Mouse (Mus musculus): ENCODE results near the gene Ero1l. TPM values are rescaled to one million over a fixed set of nuclear protein-coding genes. Genes with fewer than 3 reads are reported as not detected.

Gene Ero1l
- polyA plus RNA-seq (2012; rRNA removed): 6.4 and 9.4 TPM in 2 replicates

DNA sequence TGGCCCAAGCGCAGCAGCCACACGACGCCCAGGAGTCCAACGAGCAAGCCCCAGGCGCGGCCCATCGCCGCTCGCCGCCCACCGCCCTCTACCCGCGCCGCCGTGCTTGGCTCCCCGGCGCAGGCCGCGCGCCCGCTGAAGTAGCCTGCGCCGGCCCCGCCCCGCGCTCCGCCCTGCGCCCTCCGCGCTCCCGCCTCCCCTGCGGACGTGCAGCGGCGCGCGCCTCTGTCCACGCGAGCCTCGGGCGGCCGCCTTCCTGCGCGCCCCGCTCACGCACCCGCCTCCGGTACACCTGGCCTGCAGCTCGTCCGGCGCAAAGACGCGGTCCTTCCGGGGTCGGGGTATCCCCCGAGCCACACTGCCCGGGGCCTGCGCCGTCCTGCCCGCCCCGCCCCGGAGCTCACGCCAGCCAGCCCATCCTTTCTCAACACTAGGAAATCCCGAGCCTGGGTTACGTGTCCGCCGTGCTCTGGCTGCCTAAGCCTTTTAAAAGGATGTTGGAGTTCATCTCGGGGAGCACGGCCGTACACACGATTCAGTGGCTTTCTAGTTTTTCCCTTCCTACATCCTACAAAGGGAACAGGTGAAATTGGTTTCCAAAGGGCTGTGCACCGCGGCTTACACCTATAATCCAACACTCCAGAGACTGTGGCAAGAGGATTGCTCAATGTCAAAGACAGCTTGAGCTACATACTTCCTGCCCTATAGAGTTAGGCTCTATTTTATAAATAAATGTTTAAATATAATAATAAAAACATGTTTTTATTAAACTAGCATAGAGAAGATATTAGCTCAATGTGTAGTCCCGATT lies at the start of gene Ero1l:
Gene Ero1l, minus strand, starts transcription at position 346 of the 811 bp plus-strand sequence.
- TF ChIP-seq CTCF (conservative IDR thresholded peaks at IDR 0.05; ENCODE audit: insufficient read depth, insufficient read length, low read depth, low read length) (no peak), POLR2A (IDR thresholded peaks at IDR 0.05; ENCODE audit: low read depth, low read length) (peak; percentile 41)
- Histone ChIP-seq H3K4me3 (ENCODE audit: insufficient read depth, low read depth, low read length) (peak within 1 kb of the TSS; percentile 74), H3K27ac (ENCODE audit: insufficient read depth, low read depth, low read length) (peak within 1 kb of the TSS; percentile 34), H3K4me1 (ENCODE audit: control insufficient read depth, insufficient read depth, low read length) (no peaks in the 10 kb centered on the region), H3K36me3 (ENCODE audit: control insufficient read depth, insufficient read depth, low read length) (no peaks in the 10 kb centered on the region), H3K27me3 (replicated peaks; ENCODE audit: control insufficient read depth, insufficient read depth, low read length) (no peaks in the 10 kb centered on the region)
- 2% methylated on average over 66 of the region's 74 CpGs for WGBS
- peak; percentile 88 for DNase-seq

GRCm38 (mm10) chr14:45365196-45365587 lies 46.6 kb upstream of the Ero1l start:
- no peaks in the 10 kb centered on the region for H3K27me3 ChIP-seq (replicated peaks; ENCODE audit: control insufficient read depth, insufficient read depth, low read length)
- peaks cover 9% of the 10 kb centered on the region for H3K36me3 ChIP-seq (ENCODE audit: control insufficient read depth, insufficient read depth, low read length)
- 92% methylated on average over 6 of the region's 6 CpGs for WGBS
- H3K27ac ChIP-seq (ENCODE audit: insufficient read depth, low read depth, low read length): no peak overlapping the region
- DNase-seq: no peak
- H3K4me1 ChIP-seq (ENCODE audit: control insufficient read depth, insufficient read depth, low read length): no peaks in the 10 kb centered on the region
- TF ChIP-seq POLR2A (IDR thresholded peaks at IDR 0.05; ENCODE audit: low read depth, low read length) (no peak), CTCF (conservative IDR thresholded peaks at IDR 0.05; ENCODE audit: insufficient read depth, insufficient read length, low read depth, low read length) (no peak)
- no peak overlapping the region for H3K4me3 ChIP-seq (ENCODE audit: insufficient read depth, low read depth, low read length)

DNA sequence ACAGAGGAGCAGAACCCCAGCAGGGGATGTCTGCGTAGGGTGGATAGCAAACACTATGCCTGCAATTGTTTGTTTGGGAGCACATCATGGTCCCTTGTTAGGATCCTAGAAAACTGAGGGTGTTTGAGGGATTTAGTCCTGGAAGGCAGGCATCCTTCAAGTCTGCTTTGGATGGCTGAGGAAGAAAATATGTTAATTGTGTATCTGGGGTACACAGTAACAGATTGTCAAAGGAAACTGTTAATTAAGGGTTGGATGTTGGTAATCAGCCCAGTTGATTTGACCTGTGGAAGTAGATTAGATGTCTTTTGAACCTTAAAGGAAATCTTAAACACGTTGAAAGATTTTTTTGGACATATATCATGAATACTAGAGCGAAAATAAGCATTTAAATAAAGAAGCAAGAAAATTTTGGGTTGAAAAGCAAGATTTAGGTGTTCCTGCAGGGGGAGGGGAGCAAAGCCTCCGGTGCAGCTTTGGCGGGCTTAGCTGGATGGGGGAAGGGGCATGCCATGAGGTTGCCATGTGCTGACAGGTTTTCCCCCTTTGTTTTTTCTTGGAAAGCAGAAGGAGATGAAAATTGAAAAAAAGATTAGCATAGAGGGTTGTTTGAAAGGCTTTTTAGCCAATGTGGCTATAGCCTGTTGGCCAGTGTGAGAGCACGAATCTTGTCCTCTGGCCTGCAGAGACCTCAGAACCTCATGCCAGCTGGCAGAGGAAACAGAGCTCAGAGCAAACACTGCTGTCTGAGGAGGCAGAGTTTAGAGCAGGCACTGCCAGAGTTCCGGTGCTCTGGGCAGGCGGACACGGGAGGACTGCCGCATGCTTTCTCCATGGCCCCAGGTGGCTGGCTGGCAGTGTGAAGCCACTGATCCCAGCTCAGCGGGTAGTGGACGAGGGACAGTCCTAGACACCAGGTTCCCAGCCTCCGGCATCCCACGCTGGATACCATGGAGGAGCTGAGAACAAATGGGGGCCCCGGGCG lies 45.9 kb upstream of the Ero1l start:
- no peak overlapping the region for H3K27ac ChIP-seq (ENCODE audit: insufficient read depth, low read depth, low read length)
- DNase-seq: peak; percentile 76
- peaks cover 5% of the 10 kb centered on the region for H3K36me3 ChIP-seq (ENCODE audit: control insufficient read depth, insufficient read depth, low read length)
- TF ChIP-seq CTCF (conservative IDR thresholded peaks at IDR 0.05; ENCODE audit: insufficient read depth, insufficient read length, low read depth, low read length) (no peak), POLR2A (IDR thresholded peaks at IDR 0.05; ENCODE audit: low read depth, low read length) (no peak)
- WGBS: 86% methylated on average over 16 of the region's 16 CpGs
- H3K4me1 ChIP-seq (ENCODE audit: control insufficient read depth, insufficient read depth, low read length): no peaks in the 10 kb centered on the region
- no peak overlapping the region for H3K4me3 ChIP-seq (ENCODE audit: insufficient read depth, low read depth, low read length)
- no peaks in the 10 kb centered on the region for H3K27me3 ChIP-seq (replicated peaks; ENCODE audit: control insufficient read depth, insufficient read depth, low read length)

GRCm38 (mm10) chr14:45350931-45351859 lies 32.6 kb upstream of the Ero1l start, which contains the start of gene Styx:
Gene Styx (plus strand): TSS chr14:45351093.
- Histone ChIP-seq H3K4me3 (ENCODE audit: insufficient read depth, low read depth, low read length) (peak within 1 kb of the TSS; percentile 87), H3K4me1 (ENCODE audit: control insufficient read depth, insufficient read depth, low read length) (peaks cover 3% of the 10 kb centered on the region; the same call in 1 of the 2 replicates), H3K27ac (ENCODE audit: insufficient read depth, low read depth, low read length) (no peak within 1 kb of the TSS), H3K27me3 (replicated peaks; ENCODE audit: control insufficient read depth, insufficient read depth, low read length) (no peaks in the 10 kb centered on the region), H3K36me3 (ENCODE audit: control insufficient read depth, insufficient read depth, low read length) (peaks cover 8% of the 10 kb centered on the region)
- TF ChIP-seq POLR2A (IDR thresholded peaks at IDR 0.05; ENCODE audit: low read depth, low read length) (no peak), CTCF (conservative IDR thresholded peaks at IDR 0.05; ENCODE audit: insufficient read depth, insufficient read length, low read depth, low read length) (no peak)
- WGBS: under 1% methylated on average over 87 of the region's 93 CpGs
- DNase-seq: peak; percentile 97

DNA sequence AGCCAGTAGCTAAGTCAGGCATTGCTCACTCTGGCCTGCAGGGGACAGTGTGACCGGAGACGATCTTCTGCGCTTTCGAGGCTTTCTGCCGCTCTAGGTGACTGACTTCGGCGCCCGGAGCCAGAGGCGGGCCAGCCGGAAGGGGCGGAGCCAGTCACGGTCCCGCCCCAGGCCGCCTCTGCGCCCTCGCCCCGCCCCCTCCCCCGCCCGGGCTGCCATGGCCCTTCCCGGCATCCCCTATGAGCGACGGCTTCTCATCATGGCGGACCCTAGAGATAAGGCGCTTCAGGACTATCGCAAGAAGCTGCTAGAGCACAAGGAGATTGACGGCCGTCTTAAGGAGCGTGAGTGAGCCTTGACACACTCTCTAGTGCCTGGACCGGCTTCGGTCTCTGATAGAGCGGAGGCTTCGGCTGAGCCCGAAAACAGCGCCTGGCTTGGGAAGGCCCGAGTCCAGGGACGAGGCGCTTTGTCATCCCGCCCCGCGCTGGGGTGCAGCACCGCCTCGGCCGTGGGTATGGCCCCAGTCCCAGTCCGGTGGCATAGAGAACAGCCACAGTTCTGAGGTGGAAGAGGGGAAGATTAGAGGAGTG lies 11.1 kb upstream of the Ero1l start, which contains the start of gene Psmc6:
Gene Psmc6, plus strand, starts transcription at position 200 of the 593 bp plus-strand sequence.
- peak; percentile 92 for TF ChIP-seq CTCF (conservative IDR thresholded peaks at IDR 0.05; ENCODE audit: insufficient read depth, insufficient read length, low read depth, low read length)
- no peak for TF ChIP-seq POLR2A (IDR thresholded peaks at IDR 0.05; ENCODE audit: low read depth, low read length)
- peak; percentile 96 for DNase-seq

More for the DNA sequence above, 11.1 kb upstream of the Ero1l start, which contains the start of gene Psmc6:
- peak within 1 kb of the TSS; percentile 73 for H3K4me3 ChIP-seq (ENCODE audit: insufficient read depth, low read depth, low read length)
- peaks cover 3% of the 10 kb centered on the region for H3K36me3 ChIP-seq (ENCODE audit: control insufficient read depth, insufficient read depth, low read length)
- WGBS: under 1% methylated on average over 44 of the region's 44 CpGs
- peak within 1 kb of the TSS; percentile 61 for H3K27ac ChIP-seq (ENCODE audit: insufficient read depth, low read depth, low read length)
- no peaks in the 10 kb centered on the region for H3K27me3 ChIP-seq (replicated peaks; ENCODE audit: control insufficient read depth, insufficient read depth, low read length)
- no peaks in the 10 kb centered on the region for H3K4me1 ChIP-seq (ENCODE audit: control insufficient read depth, insufficient read depth, low read length)
